In the genomic region with DNA sequence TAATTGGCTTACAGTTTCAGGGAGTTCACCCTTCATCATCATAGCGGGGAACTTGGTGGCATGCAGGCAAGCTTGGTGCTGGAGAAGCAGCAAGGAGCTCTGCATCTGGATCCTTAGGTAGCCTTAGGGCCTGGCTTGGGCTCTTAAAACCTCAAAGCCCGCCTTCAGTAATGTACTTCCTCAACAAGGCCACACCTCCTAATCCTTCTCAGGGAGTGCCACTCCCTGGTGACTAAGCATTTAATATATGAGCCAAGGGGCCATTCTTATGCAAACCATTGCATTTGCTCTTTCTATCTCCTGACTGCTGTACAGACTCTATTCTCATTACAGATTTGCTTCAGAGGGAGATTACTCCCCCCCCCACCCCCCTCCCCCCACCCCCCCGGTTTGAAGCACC, we compare ENCODE assay signal across 28 mouse cellular contexts.
DNase-seq lines count a peak whose midpoint lies in the region; ATAC-seq and TF ChIP-seq lines count a peak whose summit lies in the region.
"Had no signal": no experiment of that assay in that cellular context is flagged by ENCODE, and none has a peak within 500 bp of the region (broad histone marks: within the 10 kb centered on the region; RNA-seq: fewer than 3 reads in every experiment).

No protein-coding gene starts in this region.

- no peaks in the 10 kb centered on the region for H3K4me1 ChIP-seq in forebrain, embryonic 14.5 days (ENCODE audit: control insufficient read depth, insufficient read depth, low read length)
- H3K4me1 ChIP-seq in forebrain, postnatal 0 days (ENCODE audit: insufficient read depth) = 0 out of 2 replicates have a peak, but pooled peaks cover 10% of the 10 kb centered on the region
- H3K4me1 ChIP-seq in midbrain, embryonic 12.5 days = peaks cover 6% of the 10 kb centered on the region; the same call in 1 of the 2 replicates
- peaks cover 6% of the 10 kb centered on the region; the same call in 1 of the 2 replicates for H3K4me1 ChIP-seq in midbrain, postnatal 0 days (ENCODE audit: insufficient read depth, low read length)
- peaks cover 11% of the 10 kb centered on the region for H3K4me1 ChIP-seq in olfactory bulb, adult 2 months (ENCODE audit: control insufficient read depth, insufficient read depth, low read length)
- H3K4me1 ChIP-seq: embryonic facial prominence, embryonic 13.5 days; hindbrain, embryonic 12.5 days; liver, embryonic 12.5 days; megakaryocyte, embryonic 14.5 days had no signal

- H3K27me3 ChIP-seq in forebrain, embryonic 14.5 days (replicated peaks; ENCODE audit: control insufficient read depth, insufficient read depth, low read length) = no peaks in the 10 kb centered on the region
- no peaks in the 10 kb centered on the region for H3K27me3 ChIP-seq in forebrain, postnatal 0 days (ENCODE audit: insufficient read depth, low read length)
- H3K27me3 ChIP-seq in midbrain, embryonic 12.5 days = peaks cover 3% of the 10 kb centered on the region; the same call in 1 of the 2 replicates
- no peaks in the 10 kb centered on the region for H3K27me3 ChIP-seq in midbrain, postnatal 0 days (ENCODE audit: insufficient read depth, low read length)
- H3K27me3 ChIP-seq: embryonic facial prominence, embryonic 13.5 days; hindbrain, embryonic 12.5 days; liver, embryonic 12.5 days; megakaryocyte, embryonic 14.5 days; Patski had no signal

- WGBS in forebrain, embryonic 14.5 days = 82% methylated on average over 3 of the region's 3 CpGs
- WGBS in forebrain, postnatal 0 days = 91% methylated on average over 3 of the region's 3 CpGs
- 86% methylated on average over 3 of the region's 3 CpGs for WGBS in midbrain, embryonic 12.5 days
- 74% methylated on average over 3 of the region's 3 CpGs for WGBS in midbrain, postnatal 0 days
- 68% methylated on average over 3 of the region's 3 CpGs for WGBS in olfactory bulb, adult 2 months

- H3K27ac ChIP-seq in forebrain, embryonic 14.5 days (ENCODE audit: low read depth, low read length) = peak overlapping the region; percentile 27; the same call in 1 of the 2 replicates
- H3K27ac ChIP-seq in forebrain, postnatal 0 days (ENCODE audit: low read depth, low read length) = no peak overlapping the region
- peak overlapping the region; percentile 68 for H3K27ac ChIP-seq in midbrain, embryonic 12.5 days (replicated peaks)
- no peak overlapping the region for H3K27ac ChIP-seq in midbrain, postnatal 0 days (ENCODE audit: low read depth, low read length)
- H3K27ac ChIP-seq in olfactory bulb, adult 2 months (ENCODE audit: insufficient read depth, low read depth, low read length) = peak overlapping the region; percentile 58
- H3K27ac ChIP-seq: embryonic facial prominence, embryonic 13.5 days; hindbrain, embryonic 12.5 days; liver, embryonic 12.5 days; stomach, postnatal 0 days had no signal

- H3K9ac ChIP-seq in forebrain, embryonic 14.5 days (ENCODE audit: low read length) = no peak overlapping the region
- H3K9ac ChIP-seq in forebrain, postnatal 0 days = no peak overlapping the region
- no peak overlapping the region for H3K9ac ChIP-seq in midbrain, embryonic 12.5 days (replicated peaks)
- no peak overlapping the region for H3K9ac ChIP-seq in midbrain, postnatal 0 days (replicated peaks; ENCODE audit: low read length, poor library complexity, severe bottlenecking)
- H3K9ac ChIP-seq: embryonic facial prominence, embryonic 13.5 days; hindbrain, embryonic 12.5 days; liver, embryonic 12.5 days; liver, postnatal 0 days had no signal

- H3K36me3 ChIP-seq in forebrain, embryonic 14.5 days (ENCODE audit: control insufficient read depth, insufficient read depth, low read length) = no peaks in the 10 kb centered on the region
- no peaks in the 10 kb centered on the region for H3K36me3 ChIP-seq in forebrain, postnatal 0 days (ENCODE audit: insufficient read depth)
- H3K36me3 ChIP-seq in midbrain, embryonic 12.5 days = no peaks in the 10 kb centered on the region
- no peaks in the 10 kb centered on the region for H3K36me3 ChIP-seq in midbrain, postnatal 0 days (ENCODE audit: insufficient read depth, low read length)
- H3K36me3 ChIP-seq: embryonic facial prominence, embryonic 13.5 days; hindbrain, embryonic 12.5 days; liver, embryonic 12.5 days had no signal

- no peak for ATAC-seq in forebrain, embryonic 14.5 days
- ATAC-seq in forebrain, postnatal 0 days = no peak
- ATAC-seq in midbrain, embryonic 12.5 days (ENCODE audit: low FRiP score, low read depth) = no peak; the same call in 1 of the 2 replicates
- no peak for ATAC-seq in midbrain, postnatal 0 days (ENCODE audit: low FRiP score)
- ATAC-seq: CD4-positive, CD25-positive, alpha-beta regulatory T cell, adult 4 months; intestine, embryonic 16.5 days; liver, embryonic 12.5 days; liver, postnatal 0 days; Patski had no signal

- no peaks in the 10 kb centered on the region for H3K9me3 ChIP-seq in forebrain, embryonic 14.5 days (replicated peaks; ENCODE audit: control insufficient read depth, low read length)
- H3K9me3 ChIP-seq in forebrain, postnatal 0 days (ENCODE audit: low read length) = no peaks in the 10 kb centered on the region
- H3K9me3 ChIP-seq in midbrain, embryonic 12.5 days = peaks cover 7% of the 10 kb centered on the region; the same call in 1 of the 2 replicates
- no peaks in the 10 kb centered on the region for H3K9me3 ChIP-seq in midbrain, postnatal 0 days (ENCODE audit: low read length)
- H3K9me3 ChIP-seq: embryonic facial prominence, embryonic 13.5 days had no signal

- H3K4me3 ChIP-seq in forebrain, embryonic 14.5 days (ENCODE audit: low read depth, low read length) = no peak overlapping the region
- H3K4me3 ChIP-seq in forebrain, postnatal 0 days (ENCODE audit: low read depth, low read length) = no peak overlapping the region
- no peak overlapping the region for H3K4me3 ChIP-seq in midbrain, embryonic 12.5 days
- H3K4me3 ChIP-seq in midbrain, postnatal 0 days (ENCODE audit: low read depth, low read length) = no peak overlapping the region
- no peak overlapping the region for H3K4me3 ChIP-seq in olfactory bulb, adult 2 months (ENCODE audit: insufficient read depth, low read depth, low read length)
- H3K4me3 ChIP-seq: embryonic facial prominence, embryonic 13.5 days; hindbrain, embryonic 12.5 days; liver, embryonic 12.5 days; megakaryocyte, embryonic 14.5 days had no signal

- TF ChIP-seq POLR2A in olfactory bulb, adult 2 months (IDR thresholded peaks at IDR 0.05; ENCODE audit: insufficient read depth, low read depth, low read length) = no peak

- no peak for DNase-seq in forebrain, embryonic 14.5 days (ENCODE audit: low spot score)
- DNase-seq in forebrain, postnatal 0 days = no peak
- DNase-seq in midbrain, postnatal 0 days (ENCODE audit: low spot score) = no peak
- DNase-seq in ZHBTc4 (ENCODE audit: low read depth, low spot score) = peak; percentile 48
- DNase-seq in thymus, adult 18-20 months = no peak
- no peak for DNase-seq in embryo, embryonic 11 days
- DNase-seq: adrenal gland, adult 2 months; cerebellum, adult 8-10 months; cerebellum, postnatal 36 days; gastrocnemius, postnatal 10 days; kidney, adult 9 months; kidney, postnatal 10 days; left cerebral cortex, postnatal 4 days; liver, postnatal 0 days; lung, postnatal 4 days; spleen, adult 18-20 months; thymus, adult 2 months; thymus, postnatal 36 days had no signal

- TF ChIP-seq CTCF in forebrain, postnatal 0 days (IDR thresholded peaks at IDR 0.05; ENCODE audit: low read depth) = no peak
- TF ChIP-seq CTCF in midbrain, postnatal 0 days (IDR thresholded peaks at IDR 0.05) = no peak
- no peak for TF ChIP-seq CTCF in olfactory bulb, adult 2 months (IDR thresholded peaks at IDR 0.05; ENCODE audit: insufficient read depth, low read depth, low read length)

- no peak overlapping the region for H3K4me2 ChIP-seq in forebrain, embryonic 14.5 days (ENCODE audit: low read length)
- H3K4me2 ChIP-seq in forebrain, postnatal 0 days (ENCODE audit: low read depth) = no peak overlapping the region
- H3K4me2 ChIP-seq in midbrain, embryonic 12.5 days (replicated peaks) = no peak overlapping the region
- H3K4me2 ChIP-seq in midbrain, postnatal 0 days (ENCODE audit: low read depth, low read length, poor library complexity, severe bottlenecking) = no peak overlapping the region
- H3K4me2 ChIP-seq: embryonic facial prominence, embryonic 13.5 days; hindbrain, embryonic 12.5 days; liver, embryonic 12.5 days had no signal

Comparison
In these comparisons a context has a peak if more than half of its experiments do, and no peak if none do; other contexts are left out.
1. H3K27ac ChIP-seq: peak in forebrain, embryonic 14.5 days (single experiment), midbrain, embryonic 12.5 days (single experiment) and olfactory bulb, adult 2 months (single experiment); none in forebrain, postnatal 0 days (single experiment) and midbrain, postnatal 0 days (single experiment).